Mouse (Mus musculus) cortical plate, adult 2 months (tissue): ENCODE results near the gene Sp8. TPM values are rescaled to one million over a fixed set of nuclear protein-coding genes. Genes with fewer than 3 reads are reported as not detected.

Source experiments
- H3K27ac ChIP-seq: fragments of 200-500 bp; 2 replicates; pipeline ENCODE4 v1.5.1; 2012; ENCODE audit warnings: low read length, control low read depth, inconsistent platforms; ENCODE audit not compliant: insufficient read depth
- H3K4me1 ChIP-seq: fragments of 200-500 bp; 2 replicates; pipeline ENCODE4 v1.6.1; 2011; ENCODE audit warnings: low read length; ENCODE audit not compliant: control insufficient read depth, insufficient read depth
- H3K4me3 ChIP-seq: fragments of 200-500 bp; 2 replicates; pipeline ENCODE4 v1.5.1; 2011; ENCODE audit warnings: mild to moderate bottlenecking, low read length, control low read depth; ENCODE audit not compliant: insufficient read depth
- CTCF ChIP-seq: fragments of 200-500 bp; IDR thresholded peaks from 2 replicates; pipeline ENCODE4 v1.5.1; 2011; ENCODE audit warnings: mild to moderate bottlenecking, control low read depth, low read length; ENCODE audit not compliant: insufficient read depth; ENCODE audit errors: extremely low read depth
- POLR2A ChIP-seq: fragments of 200-500 bp; IDR thresholded peaks from 2 replicates; pipeline ENCODE4 v1.6.1; 2011; ENCODE audit warnings: mild to moderate bottlenecking, low read length, control low read depth; ENCODE audit not compliant: insufficient read depth; ENCODE audit errors: extremely low read depth
- polyA plus RNA-seq: library from polyadenylated mRNA; depleted of rRNA; stranded (reverse); fragments of >200 nt; gene quantifications from 2 replicates; pipeline ENCODE4 v1.2.3, GENCODE M21; 2012; rRNA removed

Sp8 gene
- polyA plus RNA-seq, 1 experiment, result 1.2 TPM

DNA sequence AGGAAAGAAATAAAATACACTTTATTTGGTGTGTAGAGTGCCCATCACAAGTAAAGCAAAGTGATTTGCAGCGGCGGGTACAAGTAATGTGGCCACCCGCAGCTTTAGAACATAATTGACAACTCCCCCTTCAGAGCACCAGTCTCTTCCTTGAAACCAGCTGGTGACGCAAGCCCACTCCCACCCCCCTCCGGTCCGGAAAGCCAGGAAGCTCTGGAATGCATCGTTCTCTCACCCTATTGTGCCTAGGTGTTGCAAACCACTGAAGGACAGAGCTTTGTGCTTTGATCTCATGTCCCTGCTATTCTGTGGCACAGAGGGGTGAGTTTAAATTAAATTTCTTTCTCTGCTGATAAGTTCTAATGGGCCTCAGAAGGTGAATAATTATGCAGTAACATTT is 10.0 kb downstream of the Sp8 start:
- Histone ChIP-seq H3K4me3 (no peak overlapping the region), H3K27ac (no peak overlapping the region), H3K4me1 (no peaks in the 10 kb centered on the region)
- TF ChIP-seq POLR2A, result no peak
- no peak for TF ChIP-seq CTCF

DNA sequence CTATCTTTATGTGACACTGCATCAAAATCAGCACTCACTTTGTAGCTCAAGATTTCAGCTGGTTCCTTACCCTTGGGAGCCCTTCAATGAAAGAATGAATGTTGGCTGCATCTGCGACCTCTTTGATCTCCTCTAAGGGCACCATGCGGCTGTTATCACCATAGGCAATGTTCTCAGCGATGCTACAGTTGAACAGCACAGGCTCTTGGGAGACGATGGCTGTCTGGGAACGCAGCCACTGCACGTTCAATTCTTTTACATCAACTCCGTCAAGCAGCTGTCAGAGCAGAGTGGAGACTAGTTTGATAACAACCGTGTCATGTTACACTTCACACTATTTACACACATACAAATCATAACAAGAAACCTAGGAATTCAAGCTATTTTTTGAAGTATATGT is 26.5 kb downstream of the Sp8 start:
- H3K4me3 ChIP-seq, result no peak overlapping the region
- TF ChIP-seq POLR2A, result no peak
- no peak for TF ChIP-seq CTCF
- H3K27ac ChIP-seq, result no peak overlapping the region
- H3K4me1 ChIP-seq, result no peaks in the 10 kb centered on the region

- Histone ChIP-seq H3K27ac (no peak overlapping the region), H3K4me1 (no peaks in the 10 kb centered on the region), H3K4me3 (no peak overlapping the region)
- no peak for TF ChIP-seq CTCF
- TF ChIP-seq POLR2A, result no peak
These were observed 36.7 kb downstream of the Sp8 start for GRCm38 (mm10) chr12:118882790-118883189.

- Histone ChIP-seq H3K4me3 (no peak overlapping the region), H3K27ac (no peak overlapping the region), H3K4me1 (no peaks in the 10 kb centered on the region)
- TF ChIP-seq CTCF (no peak), POLR2A (no peak)
These were observed 41.8 kb downstream of the Sp8 start for GRCm38 (mm10) chr12:118887964-118888363.

Other genes with a start within 250 kb of the Sp8 start
- not detected in 2 replicates for gene Abcb5, start 120.1 kb downstream of the Sp8 start, polyA plus RNA-seq